Mouse (Mus musculus): ENCODE data around the gene Cyb5r4.
"Not testable (repeated sequence)": the region's sequence is repeated elsewhere in the genome, so short reads cannot be mapped to it uniquely, and the experiment has no call there.

The Cyb5r4 gene

GRCm38 (mm10) chr9:87021778-87022523, at the start of gene Cyb5r4:
Gene Cyb5r4, plus strand, starts transcription at chr9:87022014.
- in situ Hi-C loops (cut with MseI, MboI): loop anchor here in 1 of 2 experiments (10.0 kb wide), 1 partner anchor 223 kb away; no protein-coding TSS in a partner anchor

- in situ Hi-C loops (cut with MseI, MboI): not testable (repeated sequence)
Observed at GRCm38 (mm10) chr9:86972471-86972870, 49.3 kb upstream of the Cyb5r4 start.

GRCm38 (mm10) chr9:86973562-86973961, 48.3 kb upstream of the Cyb5r4 start:
- in situ Hi-C loops (cut with MseI, MboI): no loop called here

GRCm38 (mm10) chr9:86976896-86977295, 44.9 kb upstream of the Cyb5r4 start:
- in situ Hi-C loops (cut with MseI, MboI): no loop called here

GRCm38 (mm10) chr9:86978257-86978907, 43.4 kb upstream of the Cyb5r4 start:
- in situ Hi-C loops (cut with MseI, MboI): no loop called here

- in situ Hi-C loops (cut with MseI, MboI): no loop called here
Observed at GRCm38 (mm10) chr9:86980048-86980447, 41.8 kb upstream of the Cyb5r4 start.

GRCm38 (mm10) chr9:86980942-86981341, 40.9 kb upstream of the Cyb5r4 start:
- in situ Hi-C loops (cut with MseI, MboI): no loop called here

- in situ Hi-C loops (cut with MseI, MboI): no loop called here
Observed at GRCm38 (mm10) chr9:86981551-86981950, 40.3 kb upstream of the Cyb5r4 start.

- in situ Hi-C loops (cut with MseI, MboI): no loop called here
Observed at GRCm38 (mm10) chr9:86984583-86984982, 37.2 kb upstream of the Cyb5r4 start.

GRCm38 (mm10) chr9:86985105-86985504, 36.7 kb upstream of the Cyb5r4 start:
- in situ Hi-C loops (cut with MseI, MboI): no loop called here

GRCm38 (mm10) chr9:86986703-86987296, 35.0 kb upstream of the Cyb5r4 start:
- in situ Hi-C loops (cut with MseI, MboI): no loop called here

- in situ Hi-C loops (cut with MseI, MboI): no loop called here
Observed at GRCm38 (mm10) chr9:86989822-86990221, 32.0 kb upstream of the Cyb5r4 start.

GRCm38 (mm10) chr9:86991758-86992157, 30.1 kb upstream of the Cyb5r4 start:
- in situ Hi-C loops (cut with MseI, MboI): no loop called here

GRCm38 (mm10) chr9:86997046-86997691, 24.6 kb upstream of the Cyb5r4 start:
- in situ Hi-C loops (cut with MseI, MboI): no loop called here

GRCm38 (mm10) chr9:86999956-87000582, 21.7 kb upstream of the Cyb5r4 start:
- in situ Hi-C loops (cut with MseI, MboI): no loop called here

GRCm38 (mm10) chr9:87004701-87005434, 16.9 kb upstream of the Cyb5r4 start:
- in situ Hi-C loops (cut with MseI, MboI): no loop called here

- in situ Hi-C loops (cut with MseI, MboI): no loop called here
Observed at GRCm38 (mm10) chr9:87005435-87005779, 16.4 kb upstream of the Cyb5r4 start.

GRCm38 (mm10) chr9:87008507-87008906, 13.3 kb upstream of the Cyb5r4 start:
- in situ Hi-C loops (cut with MseI, MboI): no loop called here

- in situ Hi-C loops (cut with MseI, MboI): no loop called here
Observed at GRCm38 (mm10) chr9:87008919-87009318, 12.9 kb upstream of the Cyb5r4 start.

- in situ Hi-C loops (cut with MseI, MboI): no loop called here
Observed at GRCm38 (mm10) chr9:87015288-87015937, 6.4 kb upstream of the Cyb5r4 start, which contains the start of gene Ripply2. Gene Ripply2, plus strand, starts transcription at chr9:87015537.

- in situ Hi-C loops (cut with MseI, MboI): no loop called here
Observed at GRCm38 (mm10) chr9:87015938-87016294, 5.9 kb upstream of the Cyb5r4 start.

Measured in mouse trophoblast stem cell (cell line).